Mouse (Mus musculus) liver, embryonic 13.5 days (tissue): Measurements from ENCODE around the gene Gm42906. TPM values are rescaled to one million over a fixed set of nuclear protein-coding genes. Genes with fewer than 3 reads are reported as not detected.
A peak's percentile ranks its signal among the peaks of the same experiment; 100 is the strongest.

Source experiments
- ATAC-seq: fragments of 200-750 bp; cut with Nextera tagmentation; 2 replicates; pipeline ENCODE4 v1.8.0; 2017; ENCODE audit warnings: low read depth, mild to moderate bottlenecking, moderate number of reproducible peaks, moderate library complexity
- DNase-seq: peaks from one replicate; pipeline ENCODE4 v3.0.0; 2022
- H3K27ac ChIP-seq: fragments of 300-500 bp; sonication (generic); 2 replicates; pipeline ENCODE4 v1.5.1; 2015; ENCODE audit warnings: moderate library complexity, mild to moderate bottlenecking, inconsistent platforms
- H3K27me3 ChIP-seq: fragments of 300-500 bp; sonication (generic); 2 replicates; pipeline ENCODE4 v1.6.1; 2015; ENCODE audit warnings: mild to moderate bottlenecking, inconsistent platforms
- H3K36me3 ChIP-seq: fragments of 300-500 bp; sonication (generic); 2 replicates; pipeline ENCODE4 v1.6.1; 2015; ENCODE audit warnings: mild to moderate bottlenecking, inconsistent platforms
- H3K4me1 ChIP-seq: fragments of 300-500 bp; sonication (generic); replicated peaks from 2 replicates; pipeline ENCODE4 v1.6.1; 2015; ENCODE audit warnings: inconsistent platforms
- H3K4me2 ChIP-seq: fragments of 300-500 bp; sonication (generic); 2 replicates; pipeline ENCODE4 v1.6.1; 2015; ENCODE audit warnings: inconsistent platforms, mild to moderate bottlenecking, moderate library complexity
- H3K4me3 ChIP-seq: fragments of 300-500 bp; sonication (generic); replicated peaks from 2 replicates; pipeline ENCODE4 v1.5.1; 2015; ENCODE audit warnings: mild to moderate bottlenecking, inconsistent platforms
- H3K9ac ChIP-seq: fragments of 300-500 bp; sonication (generic); 2 replicates; pipeline ENCODE4 v1.6.1; 2015; ENCODE audit warnings: mild to moderate bottlenecking, inconsistent platforms
- H3K9me3 ChIP-seq: fragments of 300-500 bp; sonication (generic); replicated peaks from 2 replicates; pipeline ENCODE4 v1.6.1; 2016; ENCODE audit warnings: inconsistent platforms
- WGBS: fragments of 180-500 bp; shearing (Covaris S2); methylation state at CpG from one replicate; pipeline ENCODE4 v1.1.7; 2015; ENCODE audit not compliant: insufficient replicate concordance; 5-methylcytosine and 5-hydroxymethylcytosine counted together
- polyA plus RNA-seq: library from polyadenylated mRNA; unstranded; fragments of >200 nt; fragmentation: Nextera tagmentation; extraction: Ambion mirVana; gene quantifications from 2 replicates; pipeline ENCODE4 v1.2.1, GENCODE M21; 2015

The Gm42906 gene
- polyA plus RNA-seq, 1 experiment from 2014 or later: not detected

- no peak overlapping the region for H3K4me2 ChIP-seq
- no peaks in the 10 kb centered on the region for H3K36me3 ChIP-seq
- no peak overlapping the region for H3K9ac ChIP-seq
- H3K27me3 ChIP-seq: no peaks in the 10 kb centered on the region
- no peak overlapping the region for H3K27ac ChIP-seq
- whole genome bisulfite sequencing: 67% methylated on average over 5 of the region's 5 CpGs
- ATAC-seq (no peak), DNase-seq (no peak)
- no peak overlapping the region for H3K4me3 ChIP-seq
- no peaks in the 10 kb centered on the region for H3K9me3 ChIP-seq
- H3K4me1 ChIP-seq: no peaks in the 10 kb centered on the region
Measured at GRCm38 (mm10) chr5:151116192-151116887, 311.6 kb downstream of the Gm42906 start.

- 66% methylated on average over 9 of the region's 9 CpGs for WGBS
- no peaks in the 10 kb centered on the region for H3K36me3 ChIP-seq
- no peaks in the 10 kb centered on the region for H3K4me1 ChIP-seq
- no peak overlapping the region for H3K4me2 ChIP-seq
- no peaks in the 10 kb centered on the region for H3K27me3 ChIP-seq
- no peak for DNase-seq
- H3K9me3 ChIP-seq: no peaks in the 10 kb centered on the region
- H3K27ac ChIP-seq: no peak overlapping the region
- H3K9ac ChIP-seq: no peak overlapping the region
- ATAC-seq: no peak
- no peak overlapping the region for H3K4me3 ChIP-seq
Measured at GRCm38 (mm10) chr5:151112743-151113142, 315.2 kb downstream of the Gm42906 start.

- Histone ChIP-seq H3K4me3 (no peak overlapping the region), H3K9me3 (no peaks in the 10 kb centered on the region), H3K27ac (no peak overlapping the region), H3K9ac (no peak overlapping the region), H3K36me3 (no peaks in the 10 kb centered on the region), H3K4me1 (no peaks in the 10 kb centered on the region), H3K4me2 (no peak overlapping the region), H3K27me3 (no peaks in the 10 kb centered on the region)
- no peak for ATAC-seq
- WGBS: 66% methylated on average over 7 of the region's 7 CpGs
- no peak for DNase-seq
Measured at GRCm38 (mm10) chr5:151111080-151111871, 316.7 kb downstream of the Gm42906 start.

- H3K4me3 ChIP-seq: no peak overlapping the region
- H3K36me3 ChIP-seq: no peaks in the 10 kb centered on the region
- no peak for DNase-seq
- H3K4me1 ChIP-seq: no peaks in the 10 kb centered on the region
- H3K27me3 ChIP-seq: no peaks in the 10 kb centered on the region
- no peaks in the 10 kb centered on the region for H3K9me3 ChIP-seq
- 64% methylated on average over 6 of the region's 6 CpGs for WGBS
- no peak for ATAC-seq
- no peak overlapping the region for H3K4me2 ChIP-seq
- H3K27ac ChIP-seq: no peak overlapping the region
- H3K9ac ChIP-seq: no peak overlapping the region
Measured at GRCm38 (mm10) chr5:151110461-151110908, 317.5 kb downstream of the Gm42906 start.

GRCm38 (mm10) chr5:151109822-151110221, 318.1 kb downstream of the Gm42906 start:
- Histone ChIP-seq H3K9ac (no peak overlapping the region), H3K36me3 (no peaks in the 10 kb centered on the region), H3K4me1 (no peaks in the 10 kb centered on the region), H3K4me3 (no peak overlapping the region), H3K9me3 (no peaks in the 10 kb centered on the region), H3K4me2 (no peak overlapping the region), H3K27me3 (no peaks in the 10 kb centered on the region), H3K27ac (no peak overlapping the region)
- WGBS: 49% methylated on average over 2 of the region's 2 CpGs
- DNase-seq (no peak), ATAC-seq (no peak)

- 0 out of 2 replicates have a peak overlapping the region, but pooled peaks have one; percentile 30 for H3K4me2 ChIP-seq
- 61% methylated on average over 7 of the region's 7 CpGs for WGBS
- no peaks in the 10 kb centered on the region for H3K36me3 ChIP-seq
- ATAC-seq (no peak), DNase-seq (no peak)
- H3K27me3 ChIP-seq: no peaks in the 10 kb centered on the region
- H3K9me3 ChIP-seq: no peaks in the 10 kb centered on the region
- H3K4me1 ChIP-seq: peaks cover 3% of the 10 kb centered on the region; the same call in 1 of the 2 replicates
- no peak overlapping the region for H3K9ac ChIP-seq
- H3K27ac ChIP-seq: no peak overlapping the region
- H3K4me3 ChIP-seq: no peak overlapping the region
Measured at GRCm38 (mm10) chr5:151108955-151109354, 319.0 kb downstream of the Gm42906 start.

GRCm38 (mm10) chr5:151108291-151108897, 319.6 kb downstream of the Gm42906 start:
- no peak overlapping the region for H3K9ac ChIP-seq
- ATAC-seq (no peak), DNase-seq (no peak)
- no peak overlapping the region for H3K4me3 ChIP-seq
- peak overlapping the region; percentile 30; the same call in 1 of the 2 replicates for H3K4me2 ChIP-seq
- peaks cover 3% of the 10 kb centered on the region; the same call in 1 of the 2 replicates for H3K4me1 ChIP-seq
- H3K36me3 ChIP-seq: no peaks in the 10 kb centered on the region
- WGBS: 16% methylated on average over 19 of the region's 19 CpGs
- no peaks in the 10 kb centered on the region for H3K9me3 ChIP-seq
- H3K27me3 ChIP-seq: no peaks in the 10 kb centered on the region
- no peak overlapping the region for H3K27ac ChIP-seq

- Histone ChIP-seq H3K4me2 (no peak overlapping the region), H3K4me1 (peaks cover 3% of the 10 kb centered on the region; the same call in 1 of the 2 replicates), H3K9ac (no peak overlapping the region), H3K36me3 (no peaks in the 10 kb centered on the region), H3K9me3 (no peaks in the 10 kb centered on the region), H3K4me3 (no peak overlapping the region), H3K27ac (no peak overlapping the region), H3K27me3 (no peaks in the 10 kb centered on the region)
- WGBS: 63% methylated on average over 3 of the region's 3 CpGs
- ATAC-seq (no peak), DNase-seq (no peak)
Measured at GRCm38 (mm10) chr5:151106841-151107240, 321.1 kb downstream of the Gm42906 start.

- ATAC-seq: no peak
Measured at GRCm38 (mm10) chr5:151105054-151105971, 322.6 kb downstream of the Gm42906 start.

GRCm38 (mm10) chr5:151104354-151105053, 323.5 kb downstream of the Gm42906 start:
- 48% methylated on average over 9 of the region's 9 CpGs for WGBS
- no peak overlapping the region for H3K27ac ChIP-seq
- no peak for ATAC-seq

More at GRCm38 (mm10) chr5:151105054-151105971, 322.6 kb downstream of the Gm42906 start:
- H3K27me3 ChIP-seq: no peaks in the 10 kb centered on the region
- H3K36me3 ChIP-seq: no peaks in the 10 kb centered on the region
- no peak for DNase-seq
- WGBS: 62% methylated on average over 10 of the region's 10 CpGs
- no peak overlapping the region for H3K9ac ChIP-seq
- H3K4me1 ChIP-seq: peaks cover 3% of the 10 kb centered on the region; the same call in 1 of the 2 replicates
- H3K27ac ChIP-seq: no peak overlapping the region
- H3K9me3 ChIP-seq: no peaks in the 10 kb centered on the region
- H3K4me2 ChIP-seq: no peak overlapping the region
- H3K4me3 ChIP-seq: no peak overlapping the region

More at GRCm38 (mm10) chr5:151104354-151105053, 323.5 kb downstream of the Gm42906 start:
- DNase-seq: no peak
- H3K9ac ChIP-seq: no peak overlapping the region
- no peak overlapping the region for H3K4me3 ChIP-seq
- H3K27me3 ChIP-seq: no peaks in the 10 kb centered on the region
- H3K4me1 ChIP-seq: peaks cover 3% of the 10 kb centered on the region; the same call in 1 of the 2 replicates
- H3K36me3 ChIP-seq: no peaks in the 10 kb centered on the region
- no peak overlapping the region for H3K4me2 ChIP-seq
- H3K9me3 ChIP-seq: no peaks in the 10 kb centered on the region
